Mouse (Mus musculus) CH12.LX (cell line): Measurements from ENCODE around the gene Gabra5. TPM values are rescaled to one million over a fixed set of nuclear protein-coding genes. Genes with fewer than 3 reads are reported as not detected.

Experiments
- DNase-seq: peaks from one replicate; pipeline ENCODE4 v3.0.0-alpha.2; 2013; ENCODE audit errors: extremely low read depth
- H3K27ac ChIP-seq: 2 replicates; pipeline ENCODE4 v1.5.1; 2012; ENCODE audit warnings: low read depth, mild to moderate bottlenecking, control low read depth, moderate library complexity; ENCODE audit not compliant: insufficient read depth
- H3K27me3 ChIP-seq: replicated peaks from 2 replicates; pipeline ENCODE3; 2012; ENCODE audit warnings: inconsistent platforms
- H3K36me3 ChIP-seq, 2 experiments: replicated peaks in 1 of 2; 2 replicates each; pipeline versions ENCODE3 to v1.6.1; 2012; ENCODE audit warnings: inconsistent platforms in 1 of 2, low read length in 1 of 2, mild to moderate bottlenecking in 1 of 2, mixed read lengths in 1 of 2, moderate library complexity in 1 of 2; ENCODE audit not compliant: control insufficient read depth in 1 of 2, insufficient read depth in 1 of 2
- H3K4me1 ChIP-seq, 2 experiments: 2 replicates each; pipeline ENCODE4 v1.6.1; 2012; ENCODE audit warnings: inconsistent platforms in 1 of 2, moderate library complexity in 1 of 2; ENCODE audit not compliant: insufficient read depth in 2 of 2, control insufficient read depth in 1 of 2
- H3K4me2 ChIP-seq: 2 replicates; pipeline ENCODE4 v1.6.1; 2012; ENCODE audit warnings: low read depth, mild to moderate bottlenecking, control low read depth; ENCODE audit not compliant: poor library complexity, insufficient read depth, severe bottlenecking
- H3K4me3 ChIP-seq, 3 experiments: fragments of 150-350 bp in 1 of 3; sonication (generic) in 1 of 3; replicated peaks in 1 of 3; 2 replicates each; pipeline versions ENCODE3 to v1.5.1; 2011 to 2012; ENCODE audit warnings: low read depth in 2 of 3, low read length in 2 of 3, mild to moderate bottlenecking in 2 of 3, moderate library complexity in 2 of 3, control low read depth in 1 of 3, improper control_type of control experiment in 1 of 3, inconsistent platforms in 1 of 3, mixed read lengths in 1 of 3; ENCODE audit not compliant: poor library complexity in 1 of 3
- H3K79me2 ChIP-seq: replicated peaks from 2 replicates; pipeline ENCODE4 v1.6.1; 2012; ENCODE audit warnings: mild to moderate bottlenecking, moderate library complexity; ENCODE audit not compliant: control insufficient read depth, poor library complexity, insufficient read depth, severe bottlenecking; ENCODE audit errors: extremely low read depth
- H3K9ac ChIP-seq: 2 replicates; pipeline ENCODE4 v1.6.1; 2012; ENCODE audit warnings: low read depth, mild to moderate bottlenecking, control low read depth, moderate library complexity; ENCODE audit not compliant: insufficient read depth
- H3K9me3 ChIP-seq: replicated peaks from 2 replicates; pipeline ENCODE3; 2012; ENCODE audit warnings: low read length, inconsistent platforms, mixed read lengths
- BHLHE40 ChIP-seq: IDR thresholded peaks from 2 replicates; pipeline ENCODE4 v1.6.1; 2011; ENCODE audit warnings: mild to moderate bottlenecking, low read depth, low read length, improper control_type of control experiment
- CTCF ChIP-seq, 2 experiments: IDR thresholded peaks in 1 of 2; conservative IDR thresholded peaks in 1 of 2; 2 replicates each; pipeline ENCODE4 v1.5.1; 2011 to 2012; ENCODE audit warnings: low read depth in 2 of 2, low read length in 2 of 2, improper control_type of control experiment in 1 of 2, inconsistent platforms in 1 of 2, mild to moderate bottlenecking in 1 of 2, moderate library complexity in 1 of 2
- E2F4 ChIP-seq: IDR thresholded peaks from 2 replicates; pipeline ENCODE4 v1.6.1; 2011; ENCODE audit warnings: low read depth, low read length, improper control_type of control experiment; ENCODE audit not compliant: insufficient replicate concordance
- ETS1 ChIP-seq: conservative IDR thresholded peaks from 2 replicates; pipeline ENCODE4 v1.6.1; 2012; ENCODE audit warnings: low read depth, mild to moderate bottlenecking, inconsistent platforms, low read length, improper control_type of control experiment, moderate library complexity
- IRF4 ChIP-seq: IDR thresholded peaks from 2 replicates; pipeline ENCODE4 v1.6.1; 2014; ENCODE audit warnings: low read depth, mild to moderate bottlenecking, inconsistent platforms, low read length, improper control_type of control experiment
- JUN ChIP-seq: IDR thresholded peaks from 2 replicates; pipeline ENCODE4 v1.6.1; 2011; ENCODE audit warnings: low read depth, mild to moderate bottlenecking, low read length, improper control_type of control experiment, moderate library complexity; ENCODE audit not compliant: insufficient read depth
- JUND ChIP-seq: conservative IDR thresholded peaks from 2 replicates; pipeline ENCODE4 v1.6.1; 2011; ENCODE audit warnings: low read depth, low read length, improper control_type of control experiment
- KAT2A ChIP-seq: IDR thresholded peaks from 2 replicates; pipeline ENCODE4 v1.6.1; 2012; ENCODE audit warnings: low read length, improper control_type of control experiment, inconsistent platforms; ENCODE audit not compliant: insufficient replicate concordance
- MAX ChIP-seq: IDR thresholded peaks from 2 replicates; pipeline ENCODE4 v1.6.1; 2011; ENCODE audit warnings: low read length, improper control_type of control experiment
- MAZ ChIP-seq: IDR thresholded peaks from 2 replicates; pipeline ENCODE4 v1.6.1; 2012; ENCODE audit warnings: low read depth, mild to moderate bottlenecking, inconsistent platforms, low read length, improper control_type of control experiment, moderate library complexity
- MEF2A ChIP-seq: IDR thresholded peaks from 2 replicates; pipeline ENCODE4 v1.6.1; 2014; ENCODE audit warnings: low read depth, mild to moderate bottlenecking, inconsistent platforms, low read length, improper control_type of control experiment, borderline replicate concordance
- MYC ChIP-seq: IDR thresholded peaks from 2 replicates; pipeline ENCODE4 v1.6.1; 2011; ENCODE audit warnings: low read depth, mild to moderate bottlenecking, improper control_type of control experiment, low read length
- NELFE ChIP-seq: IDR thresholded peaks from 2 replicates; pipeline ENCODE4 v1.6.1; 2011; ENCODE audit warnings: low read depth, low read length, improper control_type of control experiment
- NRF1 ChIP-seq: IDR thresholded peaks from 2 replicates; pipeline ENCODE4 v1.6.1; 2014; ENCODE audit warnings: low read depth, mild to moderate bottlenecking, inconsistent platforms, low read length, improper control_type of control experiment, moderate library complexity
- PAX5 ChIP-seq: IDR thresholded peaks from 2 replicates; pipeline ENCODE4 v1.6.1; 2012; ENCODE audit warnings: low read length, inconsistent platforms, mixed read lengths
- POLR2AphosphoS2 ChIP-seq: IDR thresholded peaks from 2 replicates; pipeline ENCODE4 v1.6.1; 2011; ENCODE audit warnings: low read depth, low read length, improper control_type of control experiment
- SIN3A ChIP-seq: IDR thresholded peaks from 2 replicates; pipeline ENCODE4 v1.6.1; 2012; ENCODE audit warnings: low read length, improper control_type of control experiment, inconsistent platforms
- SMC3 ChIP-seq: IDR thresholded peaks from 2 replicates; pipeline ENCODE4 v1.6.1; 2011; ENCODE audit warnings: low read depth, low read length, improper control_type of control experiment
- TCF12 ChIP-seq: IDR thresholded peaks from 2 replicates; pipeline ENCODE4 v1.6.1; 2014; ENCODE audit warnings: low read depth, mild to moderate bottlenecking, inconsistent platforms, low read length, improper control_type of control experiment
- UBTF ChIP-seq: IDR thresholded peaks from 2 replicates; pipeline ENCODE4 v1.6.1; 2012; ENCODE audit warnings: low read depth, mild to moderate bottlenecking, inconsistent platforms, low read length, improper control_type of control experiment, moderate library complexity
- USF1 ChIP-seq: IDR thresholded peaks from 2 replicates; pipeline ENCODE4 v1.6.1; 2014; ENCODE audit warnings: low read depth, mild to moderate bottlenecking, inconsistent platforms, low read length, improper control_type of control experiment
- ZMIZ1 ChIP-seq: IDR thresholded peaks from 2 replicates; pipeline ENCODE4 v1.6.1; 2012; ENCODE audit warnings: low read depth, mild to moderate bottlenecking, inconsistent platforms, low read length, improper control_type of control experiment
- ZNF384 ChIP-seq: IDR thresholded peaks from 2 replicates; pipeline ENCODE4 v1.6.1; 2012; ENCODE audit warnings: low read depth, low read length, improper control_type of control experiment, inconsistent platforms
- dilution Hi-C: fragments of 300-500 bp; cut with MboI; formaldehyde crosslinking; loops from 2 replicates; pipeline ENCODE4 v1.14.3; 2020; ENCODE audit warnings: low sequenced_read_pairs; ENCODE audit not compliant: extremely low pct_unique_long_range_greater_than_20kb, extremely low pct_ligation_motif_present
- in situ Hi-C: fragments of 300-500 bp; cut with MboI; formaldehyde crosslinking; loops from 3 replicates; pipeline ENCODE4 v1.14.3; 2019; ENCODE audit warnings: low sequenced_read_pairs, low pct_ligation_motif_present, low pct_unique_long_range_greater_than_20kb, mixed read lengths
- polyA plus RNA-seq: library from polyadenylated mRNA; unstranded; fragments of >175 nt; gene quantifications from 2 replicates; pipeline ENCODE4 v1.2.1, GENCODE M21; 2012; ENCODE audit warnings: low read depth; ENCODE audit not compliant: insufficient read length
- total RNA-seq, 2 experiments: library from RNA; depleted of rRNA; stranded (reverse); fragments of 300-350 nt in 1 of 2; fragments of >200 nt in 1 of 2; gene quantifications; 2 replicates each; pipeline ENCODE4 v1.2.3; 2012 to 2014

The Gabra5 gene
- total and polyA plus RNA-seq, 3 experiments = not detected

DNA sequence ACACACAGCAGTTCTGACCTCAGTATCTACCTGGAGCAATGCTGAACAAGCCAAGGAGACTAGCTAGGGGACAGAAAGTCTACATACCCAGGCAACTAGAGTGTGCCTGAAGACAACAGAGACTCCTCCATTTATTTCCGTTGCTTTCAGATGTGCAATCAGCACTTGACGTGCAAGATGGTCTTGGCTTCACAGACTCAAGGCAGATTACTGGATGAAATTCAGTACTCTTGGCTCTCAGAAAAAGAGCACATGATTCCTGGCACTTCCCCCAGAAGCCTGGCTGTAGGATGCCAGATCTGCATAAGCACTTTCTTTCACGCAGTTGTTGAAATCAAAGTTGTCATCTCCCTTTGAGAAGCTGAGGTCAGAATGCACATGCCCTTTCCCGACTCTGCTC lies 18.1 kb downstream of the Gabra5 start:
- in situ Hi-C loops (no loop called here), dilution Hi-C loops (no loop called here)

DNA sequence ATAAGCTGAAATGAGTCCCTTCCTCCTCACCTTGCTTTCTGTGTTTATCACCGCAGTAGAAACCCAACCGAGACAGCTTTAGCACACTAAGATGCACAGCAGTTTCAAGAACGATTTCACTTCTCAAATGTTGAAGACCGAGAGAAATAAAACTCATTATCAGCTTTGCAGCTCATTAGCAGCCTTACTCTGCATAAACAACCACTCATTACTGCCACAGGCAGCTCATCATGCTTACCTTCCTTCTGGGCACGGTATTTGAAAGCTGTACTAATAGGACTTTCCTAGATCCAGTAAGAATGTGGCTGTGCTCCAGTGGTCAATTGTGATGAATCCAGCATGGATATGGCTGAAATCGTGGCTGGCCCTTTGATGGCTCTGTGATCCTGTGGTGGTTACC lies 23.0 kb downstream of the Gabra5 start:
- dilution Hi-C loops = no loop called here
- no peak overlapping the region for H3K4me3 ChIP-seq
- no peaks in the 10 kb centered on the region for H3K4me1 ChIP-seq
- TF ChIP-seq USF1 (no peak), ETS1 (no peak), JUN (no peak), JUND (no peak), ZMIZ1 (no peak), KAT2A (no peak), CTCF (conservative IDR thresholded peaks at IDR 0.05 in 1 of 2, IDR thresholded peaks at IDR 0.05 in 1 of 2; ENCODE audit: low read depth in 2 of 2, low read length in 2 of 2) (no peak), MAZ (no peak)
- no peak overlapping the region for H3K27ac ChIP-seq
- no peak overlapping the region for H3K4me2 ChIP-seq
- DNase-seq = no peak
- H3K27me3 ChIP-seq = no peaks in the 10 kb centered on the region
- no peaks in the 10 kb centered on the region for H3K36me3 ChIP-seq
- in situ Hi-C loops = no loop called here
- peaks cover 54% of the 10 kb centered on the region for H3K9me3 ChIP-seq
- no peaks in the 10 kb centered on the region for H3K79me2 ChIP-seq
- H3K9ac ChIP-seq = no peak overlapping the region

More for the DNA sequence above, 18.1 kb downstream of the Gabra5 start:
- H3K4me1 ChIP-seq = no peaks in the 10 kb centered on the region
- no peak overlapping the region for H3K4me3 ChIP-seq
- peaks cover 51% of the 10 kb centered on the region for H3K9me3 ChIP-seq
- no peak overlapping the region for H3K4me2 ChIP-seq
- no peaks in the 10 kb centered on the region for H3K27me3 ChIP-seq
- H3K79me2 ChIP-seq = no peaks in the 10 kb centered on the region
- no peaks in the 10 kb centered on the region for H3K36me3 ChIP-seq
- no peak for DNase-seq
- TF ChIP-seq NRF1 (no peak), JUND (no peak), PAX5 (no peak), MAX (no peak), POLR2AphosphoS2 (no peak), KAT2A (no peak), SMC3 (no peak), UBTF (no peak), ZNF384 (no peak), IRF4 (no peak), MEF2A (no peak), TCF12 (no peak), MYC (no peak), NELFE (no peak), SIN3A (no peak), BHLHE40 (no peak), E2F4 (no peak)
- H3K27ac ChIP-seq = no peak overlapping the region
- no peak overlapping the region for H3K9ac ChIP-seq
